Mouse (Mus musculus) olfactory bulb, adult 2 months (tissue): ENCODE data around the gene Cdca4.

Experiments
- CTCF ChIP-seq: fragments of 200-500 bp; IDR thresholded peaks from 2 replicates; pipeline ENCODE4 v1.5.1; 2012; ENCODE audit warnings: low read depth, mild to moderate bottlenecking, low read length, moderate library complexity; ENCODE audit not compliant: insufficient read depth
- POLR2A ChIP-seq: fragments of 200-500 bp; IDR thresholded peaks from 2 replicates; pipeline ENCODE4 v1.6.1; 2012; ENCODE audit warnings: mild to moderate bottlenecking, low read depth, low read length, moderate library complexity; ENCODE audit not compliant: insufficient read depth

- no peak for TF ChIP-seq CTCF
- no peak for TF ChIP-seq POLR2A
Measured at GRCm38 (mm10) chr12:112819057-112819662, 10.1 kb downstream of the Cdca4 start.
